Mouse (Mus musculus) fibroblast of lung, adult 2 months (primary cell): ENCODE results near the gene Gm1993.
"Not testable (repeated sequence)": the region's sequence is repeated elsewhere in the genome, so short reads cannot be mapped to it uniquely, and the experiment has no call there.

Experiments
- DNase-seq: peaks from one replicate; pipeline ENCODE4 v3.0.0-alpha.2; 2011; ENCODE audit warnings: low read depth

Gm1993 gene

GRCm38 (mm10) chrX:25570352-25570751, at the start of gene Gm1993:
Gm1993 (minus strand) TSS chrX:25570452.
- not testable (repeated sequence) for DNase-seq
